Mouse (Mus musculus) limb, embryonic 15.5 days (tissue): Measurements from ENCODE around the gene Ankdd1b. TPM values are rescaled to one million over a fixed set of nuclear protein-coding genes. Genes with fewer than 3 reads are reported as not detected.

Source experiments
- ATAC-seq: fragments of 200-750 bp; cut with Nextera tagmentation; 2 replicates; pipeline ENCODE4 v1.8.0; 2017; ENCODE audit warnings: low read depth, moderate TSS enrichment; ENCODE audit not compliant: insufficient number of reproducible peaks, low FRiP score, low TSS enrichment
- H3K27ac ChIP-seq: fragments of 300-500 bp; sonication (generic); 2 replicates; pipeline ENCODE4 v1.5.1; 2015; ENCODE audit warnings: moderate library complexity, mild to moderate bottlenecking, inconsistent platforms
- H3K27me3 ChIP-seq: fragments of 300-500 bp; sonication (generic); 2 replicates; pipeline ENCODE4 v1.6.1; 2015; ENCODE audit warnings: inconsistent platforms
- H3K36me3 ChIP-seq: fragments of 300-500 bp; sonication (generic); 2 replicates; pipeline ENCODE4 v1.6.1; 2015; ENCODE audit warnings: inconsistent platforms
- H3K4me1 ChIP-seq: fragments of 300-500 bp; sonication (generic); 2 replicates; pipeline ENCODE4 v1.6.1; 2015; ENCODE audit warnings: inconsistent platforms
- H3K4me2 ChIP-seq: fragments of 300-500 bp; sonication (generic); 2 replicates; pipeline ENCODE4 v1.6.1; 2015; ENCODE audit warnings: mild to moderate bottlenecking, inconsistent platforms
- H3K4me3 ChIP-seq: fragments of 300-500 bp; sonication (generic); 2 replicates; pipeline ENCODE4 v1.5.1; 2015; ENCODE audit warnings: mild to moderate bottlenecking, inconsistent platforms
- H3K9ac ChIP-seq: fragments of 300-500 bp; sonication (generic); 2 replicates; pipeline ENCODE4 v1.6.1; 2015; ENCODE audit warnings: inconsistent platforms
- H3K9me3 ChIP-seq: fragments of 300-500 bp; sonication (generic); 2 replicates; pipeline ENCODE4 v1.6.1; 2016; ENCODE audit warnings: inconsistent platforms
- WGBS: fragments of 180-500 bp; shearing (Covaris S2); methylation state at CpG from one replicate; pipeline ENCODE4 v1.1.7; 2015; 5-methylcytosine and 5-hydroxymethylcytosine counted together
- polyA plus RNA-seq: library from polyadenylated mRNA; unstranded; fragments of >200 nt; fragmentation: Nextera tagmentation; extraction: Ambion mirVana; gene quantifications from 2 replicates; pipeline ENCODE4 v1.2.1, GENCODE M21; 2015

The Ankdd1b gene
- polyA plus RNA-seq, 1 experiment from 2014 or later = 0.10 TPM

GRCm38 (mm10) chr13:96428531-96428930 is 42.5 kb downstream of the Ankdd1b start:
- H3K9ac ChIP-seq = no peak overlapping the region
- no peaks in the 10 kb centered on the region for H3K27me3 ChIP-seq
- no peaks in the 10 kb centered on the region for H3K4me1 ChIP-seq
- H3K4me3 ChIP-seq = no peak overlapping the region
- no peak overlapping the region for H3K4me2 ChIP-seq
- no peak overlapping the region for H3K27ac ChIP-seq
- no peaks in the 10 kb centered on the region for H3K36me3 ChIP-seq
- H3K9me3 ChIP-seq = no peaks in the 10 kb centered on the region
- ATAC-seq = no peak
- 76% methylated on average over 5 of the region's 5 CpGs for WGBS

GRCm38 (mm10) chr13:96426044-96426443 is 45.0 kb downstream of the Ankdd1b start:
- H3K4me3 ChIP-seq = no peak overlapping the region
- H3K4me1 ChIP-seq = no peaks in the 10 kb centered on the region
- no peak for ATAC-seq
- H3K27me3 ChIP-seq = no peaks in the 10 kb centered on the region
- no peak overlapping the region for H3K9ac ChIP-seq
- no peak overlapping the region for H3K4me2 ChIP-seq
- H3K27ac ChIP-seq = no peak overlapping the region
- no peaks in the 10 kb centered on the region for H3K36me3 ChIP-seq
- no peaks in the 10 kb centered on the region for H3K9me3 ChIP-seq
- WGBS = 47% methylated on average over 3 of the region's 3 CpGs

GRCm38 (mm10) chr13:96424496-96425274 is 46.3 kb downstream of the Ankdd1b start:
- H3K4me2 ChIP-seq = no peak overlapping the region
- WGBS = 88% methylated on average over 12 of the region's 12 CpGs

DNA sequence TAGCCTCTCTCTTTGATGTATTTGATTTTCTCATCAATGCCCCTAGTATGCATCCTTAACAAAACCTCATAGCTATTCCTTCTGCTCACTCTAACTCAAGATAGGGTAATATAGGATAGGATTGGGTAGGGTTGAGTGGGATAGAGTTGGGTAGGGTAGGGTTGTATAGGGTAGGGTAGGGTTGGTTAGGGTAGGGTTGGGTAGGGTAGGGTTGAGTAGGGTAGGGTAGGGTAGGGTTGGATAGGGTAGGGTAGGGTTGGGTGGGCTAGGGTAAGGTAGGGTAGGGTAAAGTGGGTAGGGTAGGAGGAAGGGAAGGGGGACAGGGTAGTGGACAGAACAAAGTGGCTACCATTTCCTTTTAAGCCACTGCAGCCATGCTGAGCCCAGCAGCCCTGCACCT is 49.8 kb downstream of the Ankdd1b start:
- Histone ChIP-seq H3K9me3 (no peaks in the 10 kb centered on the region), H3K27ac (no peak overlapping the region), H3K9ac (no peak overlapping the region), H3K36me3 (peaks cover 15% of the 10 kb centered on the region), H3K4me3 (no peak overlapping the region), H3K4me2 (no peak overlapping the region), H3K27me3 (no peaks in the 10 kb centered on the region), H3K4me1 (no peaks in the 10 kb centered on the region)
- no peak for ATAC-seq

More at GRCm38 (mm10) chr13:96424496-96425274, 46.3 kb downstream of the Ankdd1b start:
- H3K9me3 ChIP-seq = no peaks in the 10 kb centered on the region
- no peaks in the 10 kb centered on the region for H3K36me3 ChIP-seq
- H3K4me3 ChIP-seq = no peak overlapping the region
- no peaks in the 10 kb centered on the region for H3K27me3 ChIP-seq
- no peaks in the 10 kb centered on the region for H3K4me1 ChIP-seq
- H3K27ac ChIP-seq = no peak overlapping the region
- no peak for ATAC-seq
- no peak overlapping the region for H3K9ac ChIP-seq

GRCm38 (mm10) chr13:96418487-96418886 is 52.5 kb downstream of the Ankdd1b start:
- Histone ChIP-seq H3K9ac (no peak overlapping the region), H3K36me3 (peaks cover 40% of the 10 kb centered on the region), H3K9me3 (no peaks in the 10 kb centered on the region), H3K27ac (no peak overlapping the region), H3K4me1 (no peaks in the 10 kb centered on the region), H3K4me3 (no peak overlapping the region), H3K4me2 (no peak overlapping the region), H3K27me3 (no peaks in the 10 kb centered on the region)
- no peak for ATAC-seq
- 93% methylated on average over 4 of the region's 4 CpGs for WGBS

DNA sequence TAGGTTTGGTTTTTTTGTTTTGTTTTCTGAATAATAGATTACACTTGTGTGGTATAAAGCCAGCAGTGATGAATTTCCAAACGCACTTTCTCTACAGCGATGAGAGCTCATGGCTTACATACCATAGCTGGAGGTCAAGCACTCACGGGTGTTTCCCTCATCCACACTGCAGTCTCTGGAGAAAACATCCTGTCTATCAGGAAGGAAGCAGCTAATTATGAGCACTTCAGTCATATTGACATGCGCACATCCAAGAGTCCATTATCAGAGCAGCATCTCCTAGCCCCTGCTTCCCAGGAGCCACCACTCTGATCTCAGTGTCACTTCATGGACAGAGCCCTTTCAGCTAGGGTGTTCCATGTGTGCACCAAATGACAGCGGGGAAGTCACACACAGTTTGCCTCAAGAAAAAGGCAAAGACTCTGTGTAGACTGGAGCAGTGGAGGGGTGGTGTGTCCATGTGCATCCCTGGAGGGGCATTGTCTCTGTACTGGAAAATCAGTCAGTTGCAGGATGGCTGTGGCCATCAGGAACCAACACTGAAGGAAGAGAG is 53.7 kb downstream of the Ankdd1b start:
- 80% methylated on average over 5 of the region's 5 CpGs for WGBS
- no peaks in the 10 kb centered on the region for H3K4me1 ChIP-seq
- H3K27ac ChIP-seq = no peak overlapping the region
- no peak overlapping the region for H3K4me2 ChIP-seq
- H3K9ac ChIP-seq = no peak overlapping the region
- H3K4me3 ChIP-seq = no peak overlapping the region
- H3K9me3 ChIP-seq = no peaks in the 10 kb centered on the region
- H3K27me3 ChIP-seq = no peaks in the 10 kb centered on the region
- ATAC-seq = no peak
- peaks cover 43% of the 10 kb centered on the region for H3K36me3 ChIP-seq

DNA sequence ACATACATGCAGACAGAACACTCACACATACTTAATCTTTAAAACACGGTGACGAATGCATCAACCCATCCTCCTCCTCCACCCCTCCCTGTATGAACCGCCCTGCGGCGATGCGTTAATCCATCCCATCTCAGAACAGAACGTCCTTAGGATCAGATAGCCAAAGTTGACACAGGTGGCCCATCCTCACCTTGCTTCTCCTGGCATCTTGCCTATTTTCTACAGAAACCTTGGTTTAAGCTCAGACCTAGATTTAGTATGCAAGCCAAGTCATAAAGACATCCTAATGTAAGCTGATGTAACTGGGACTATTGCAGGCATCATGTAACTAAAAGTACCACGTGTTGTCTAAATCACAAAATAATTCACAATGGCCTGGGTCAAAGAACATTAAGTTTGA is 54.6 kb downstream of the Ankdd1b start:
- ATAC-seq = no peak
- Histone ChIP-seq H3K9me3 (no peaks in the 10 kb centered on the region), H3K4me2 (no peak overlapping the region), H3K27me3 (no peaks in the 10 kb centered on the region), H3K4me3 (no peak overlapping the region), H3K36me3 (peaks cover 48% of the 10 kb centered on the region), H3K27ac (no peak overlapping the region), H3K9ac (no peak overlapping the region), H3K4me1 (no peaks in the 10 kb centered on the region)
- WGBS = 92% methylated on average over 8 of the region's 8 CpGs

DNA sequence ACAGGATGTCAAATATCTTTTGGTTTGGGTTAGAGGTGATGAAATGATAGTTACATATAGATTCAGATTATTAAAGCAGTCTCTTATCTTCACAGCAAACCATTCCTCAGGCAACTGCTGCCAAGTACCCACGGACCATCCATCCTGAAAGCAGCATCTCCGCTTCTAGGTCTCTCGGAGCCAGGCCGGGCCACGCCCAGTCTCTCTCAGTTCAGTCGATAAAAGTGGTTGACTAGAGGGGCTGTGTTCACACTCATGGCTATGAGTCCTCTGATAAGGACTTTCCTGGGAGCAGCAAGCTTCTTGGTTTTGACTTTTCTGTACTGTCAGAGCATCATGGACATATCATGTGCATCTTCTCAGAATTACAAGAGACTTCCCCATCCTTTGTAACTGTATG is 56.6 kb downstream of the Ankdd1b start:
- Histone ChIP-seq H3K27ac (no peak overlapping the region), H3K4me1 (no peaks in the 10 kb centered on the region), H3K27me3 (no peaks in the 10 kb centered on the region), H3K4me3 (no peak overlapping the region), H3K9ac (no peak overlapping the region), H3K9me3 (no peaks in the 10 kb centered on the region), H3K36me3 (peaks cover 61% of the 10 kb centered on the region), H3K4me2 (no peak overlapping the region)
- ATAC-seq = no peak
- 86% methylated on average over 6 of the region's 6 CpGs for WGBS

DNA sequence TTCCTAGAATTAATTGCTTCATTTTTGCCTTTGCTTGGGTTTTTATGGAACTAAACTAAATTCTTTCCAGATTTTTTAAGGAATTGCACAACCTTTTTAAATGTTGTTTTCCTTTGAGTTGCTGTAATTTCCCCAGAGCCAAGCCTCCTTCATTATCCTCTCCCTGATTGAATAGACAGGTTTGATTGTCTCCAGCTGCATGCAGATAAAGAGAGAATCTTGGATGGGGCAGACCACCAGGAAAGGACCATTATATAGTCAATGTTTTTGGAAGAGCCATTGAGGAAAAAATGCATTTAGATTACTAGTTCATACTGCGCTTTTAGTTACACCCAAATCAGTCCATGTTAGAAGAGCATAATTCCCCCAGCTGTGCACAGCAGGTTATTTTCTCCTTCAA is 62.2 kb downstream of the Ankdd1b start:
- Histone ChIP-seq H3K27ac (peak overlapping the region; percentile 13; the same call in 1 of the 2 replicates), H3K9ac (no peak overlapping the region), H3K36me3 (peaks cover 66% of the 10 kb centered on the region), H3K4me1 (no peaks in the 10 kb centered on the region), H3K9me3 (no peaks in the 10 kb centered on the region), H3K4me3 (no peak overlapping the region), H3K27me3 (no peaks in the 10 kb centered on the region), H3K4me2 (no peak overlapping the region)
- WGBS = 69% methylated on average over 1 of the region's 1 CpGs
- ATAC-seq = no peak

DNA sequence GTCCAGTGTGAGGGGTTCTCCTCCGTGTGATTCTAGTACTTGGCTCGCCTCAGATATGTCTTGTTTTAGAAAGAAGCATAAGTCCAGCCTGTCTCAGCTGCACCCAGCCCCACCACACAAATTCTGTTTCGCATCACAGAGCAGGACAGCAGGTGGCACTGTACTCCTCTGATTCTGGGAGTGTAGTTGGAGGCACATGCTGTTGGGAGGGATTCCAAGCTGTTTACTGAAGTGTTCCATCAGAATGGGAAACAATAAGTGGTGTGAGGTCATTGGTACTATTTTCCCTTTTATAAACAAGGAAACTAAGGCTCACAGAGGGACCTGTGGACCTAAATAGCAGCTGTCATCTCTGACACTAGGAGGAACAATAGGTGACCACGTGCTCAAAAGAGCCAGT is 64.0 kb downstream of the Ankdd1b start:
- Histone ChIP-seq H3K36me3 (peaks cover 71% of the 10 kb centered on the region), H3K9ac (no peak overlapping the region), H3K4me3 (no peak overlapping the region), H3K27ac (no peak overlapping the region), H3K9me3 (no peaks in the 10 kb centered on the region), H3K4me1 (no peaks in the 10 kb centered on the region), H3K4me2 (no peak overlapping the region), H3K27me3 (no peaks in the 10 kb centered on the region)
- WGBS = 78% methylated on average over 4 of the region's 4 CpGs
- ATAC-seq = no peak

- no peak overlapping the region for H3K27ac ChIP-seq
- no peaks in the 10 kb centered on the region for H3K9me3 ChIP-seq
- WGBS = 95% methylated on average over 2 of the region's 2 CpGs
- no peak overlapping the region for H3K4me3 ChIP-seq
- H3K9ac ChIP-seq = no peak overlapping the region
- H3K4me1 ChIP-seq = no peaks in the 10 kb centered on the region
- H3K27me3 ChIP-seq = no peaks in the 10 kb centered on the region
- ATAC-seq = no peak
- H3K36me3 ChIP-seq = peaks cover 70% of the 10 kb centered on the region
- no peak overlapping the region for H3K4me2 ChIP-seq
Observed at GRCm38 (mm10) chr13:96405518-96405917, 65.5 kb downstream of the Ankdd1b start.

DNA sequence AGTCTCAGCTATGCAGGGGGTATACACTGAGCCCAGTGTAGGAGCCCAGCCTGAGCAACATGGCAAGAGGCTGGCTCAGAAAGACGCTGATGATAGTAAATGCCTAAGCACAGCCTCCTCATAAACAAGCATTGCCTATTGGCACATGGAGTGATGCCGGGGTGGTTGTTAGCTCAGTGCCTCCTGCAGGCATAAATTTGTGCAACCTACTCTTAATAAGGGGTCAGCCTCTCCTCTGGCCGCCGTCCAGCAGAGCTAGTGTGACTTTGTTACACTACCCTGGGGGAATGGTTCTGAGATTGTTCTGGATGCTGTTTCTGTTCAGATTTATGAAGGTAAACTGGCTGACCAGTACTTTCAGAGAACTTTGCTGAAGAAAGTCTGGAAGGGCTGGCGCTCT is 69.7 kb downstream of the Ankdd1b start:
- H3K36me3 ChIP-seq = peaks cover 86% of the 10 kb centered on the region

More for the DNA sequence above, 69.7 kb downstream of the Ankdd1b start:
- Histone ChIP-seq H3K9me3 (no peaks in the 10 kb centered on the region), H3K27me3 (no peaks in the 10 kb centered on the region), H3K4me3 (no peak overlapping the region), H3K4me1 (no peaks in the 10 kb centered on the region), H3K4me2 (no peak overlapping the region), H3K9ac (no peak overlapping the region), H3K27ac (no peak overlapping the region)
- WGBS = 85% methylated on average over 5 of the region's 5 CpGs
- no peak for ATAC-seq
